Mouse (Mus musculus): ENCODE data around the gene Pold1.

Pold1 gene

DNA sequence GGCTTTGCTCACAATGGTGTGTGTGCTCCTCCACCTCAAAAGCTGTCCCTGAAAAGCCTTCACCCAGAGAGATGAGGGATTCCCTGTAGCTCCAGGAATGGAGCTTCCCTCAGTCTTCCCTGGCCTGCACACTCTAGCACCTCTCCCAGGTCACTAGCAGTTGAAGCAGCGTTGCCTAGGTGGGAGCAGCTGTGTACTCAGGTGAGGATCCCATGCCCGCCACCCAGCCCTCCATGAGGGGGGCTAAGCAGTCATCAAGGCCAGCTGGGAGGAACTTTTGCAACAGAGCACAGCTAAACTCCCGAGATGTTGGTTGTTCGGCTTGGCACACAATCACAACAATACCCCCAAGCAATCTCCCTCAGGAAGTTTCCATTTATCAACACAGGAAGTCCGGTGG, 34.1 kb upstream of the Pold1 start:
- in situ Hi-C loops (cut with MboI, MseI): no loop called here

GRCm38 (mm10) chr7:44581637-44582036, 33.0 kb upstream of the Pold1 start:
- in situ Hi-C loops (cut with MboI, MseI): no loop called here

DNA sequence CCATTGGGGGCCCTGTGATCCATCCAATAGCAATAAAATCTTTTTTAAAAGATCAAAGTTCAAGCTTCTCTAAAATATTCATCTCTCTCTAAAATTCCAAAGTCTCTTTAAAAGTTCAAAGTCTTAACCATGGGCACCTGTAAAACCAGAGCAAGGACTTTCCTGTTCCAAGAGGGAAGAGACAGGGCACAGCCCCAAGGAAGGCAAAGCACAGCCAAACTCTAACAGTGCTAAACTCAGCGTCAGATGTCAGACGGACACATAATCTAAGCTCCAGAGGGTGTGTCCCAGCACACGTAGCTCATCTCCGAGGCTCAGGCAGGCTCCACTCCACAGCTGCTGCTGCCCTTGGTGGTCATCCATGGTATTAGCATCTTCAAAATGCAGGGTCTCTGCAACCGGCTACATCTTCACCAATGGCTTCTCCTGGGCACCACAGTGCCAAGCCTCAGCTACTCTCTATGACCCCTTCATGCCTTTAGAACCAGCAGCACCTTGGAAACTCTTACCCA, 27.7 kb upstream of the Pold1 start:
- in situ Hi-C loops (cut with MboI, MseI): no loop called here

DNA sequence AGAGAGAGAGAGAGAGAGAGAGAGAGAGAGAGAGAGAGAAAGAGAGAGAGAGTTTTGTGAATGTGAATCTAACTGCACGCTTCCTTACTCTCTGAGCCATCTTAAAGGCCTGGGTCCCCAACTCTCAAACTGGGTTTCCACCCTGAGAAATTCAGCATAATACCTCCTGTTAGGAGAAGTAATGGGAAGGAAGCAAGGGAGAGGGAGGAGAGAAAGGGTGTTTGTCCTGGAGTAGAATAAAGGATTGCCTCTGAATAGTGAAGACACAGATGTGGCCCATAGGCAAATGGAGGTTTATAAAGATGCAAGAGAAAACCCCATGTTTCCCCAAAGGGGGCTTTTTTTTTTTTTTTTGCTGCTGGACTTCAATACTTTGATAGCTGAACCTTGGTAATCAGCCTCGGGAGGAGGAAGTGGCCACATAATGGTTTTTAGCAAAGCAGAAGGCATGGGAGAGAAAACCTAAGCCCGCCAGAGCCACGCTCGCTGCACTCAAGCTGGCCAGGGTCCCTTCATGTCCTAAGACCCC, 24.4 kb upstream of the Pold1 start:
- in situ Hi-C loops (cut with MboI, MseI): no loop called here

DNA sequence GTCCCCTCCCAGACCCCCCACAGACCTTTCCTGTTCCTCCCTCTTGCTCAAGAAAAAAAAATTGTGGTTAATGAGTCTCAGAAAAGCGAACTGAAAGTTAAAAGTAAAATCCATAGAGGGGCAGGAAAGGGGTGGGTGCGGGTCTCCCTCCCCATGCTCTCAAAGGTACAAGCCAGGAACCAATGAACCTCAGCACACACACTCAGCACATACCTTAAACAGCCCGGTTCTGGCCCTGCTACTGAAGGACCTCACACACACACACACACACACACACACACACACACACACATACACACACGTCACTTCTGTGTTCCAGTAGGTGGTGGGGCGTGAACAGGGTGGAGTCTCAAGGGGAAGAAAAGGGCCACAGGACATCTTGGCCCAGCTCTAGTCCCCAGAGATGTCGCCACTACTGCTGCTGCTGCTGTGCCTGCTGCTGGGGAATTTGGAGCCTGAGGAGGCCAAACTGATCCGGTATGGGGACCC, 23.6 kb upstream of the Pold1 start, which contains the start of gene Napsa:
Gene Napsa (plus strand): TSS at position 168 of the 489 bp plus-strand sequence.
- in situ Hi-C loops (cut with MboI, MseI): no loop called here

- in situ Hi-C loops (cut with MboI, MseI): no loop called here
These were observed 23.2 kb upstream of the Pold1 start for GRCm38 (mm10) chr7:44571811-44572210.

DNA sequence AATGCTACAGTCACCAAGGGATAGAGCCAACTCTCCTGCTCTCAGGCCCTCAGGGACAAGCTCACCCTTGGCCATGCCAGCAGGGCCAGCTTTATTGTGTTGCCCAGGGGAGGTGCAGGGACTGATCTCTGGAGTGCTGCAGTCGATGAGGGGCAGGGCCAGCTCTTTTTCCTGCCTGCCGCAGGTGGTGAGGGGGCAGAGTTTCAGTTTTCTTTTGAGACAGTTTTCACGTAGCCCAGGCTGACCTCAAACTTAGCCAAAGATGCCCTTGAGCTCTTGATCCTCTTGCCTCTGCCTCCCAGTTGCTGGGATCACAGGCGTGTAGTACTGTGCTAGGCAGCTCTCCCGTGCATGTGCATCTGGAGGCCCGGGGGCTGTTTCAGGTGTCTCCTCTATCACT, 22.3 kb upstream of the Pold1 start:
- in situ Hi-C loops (cut with MboI, MseI): no loop called here

DNA sequence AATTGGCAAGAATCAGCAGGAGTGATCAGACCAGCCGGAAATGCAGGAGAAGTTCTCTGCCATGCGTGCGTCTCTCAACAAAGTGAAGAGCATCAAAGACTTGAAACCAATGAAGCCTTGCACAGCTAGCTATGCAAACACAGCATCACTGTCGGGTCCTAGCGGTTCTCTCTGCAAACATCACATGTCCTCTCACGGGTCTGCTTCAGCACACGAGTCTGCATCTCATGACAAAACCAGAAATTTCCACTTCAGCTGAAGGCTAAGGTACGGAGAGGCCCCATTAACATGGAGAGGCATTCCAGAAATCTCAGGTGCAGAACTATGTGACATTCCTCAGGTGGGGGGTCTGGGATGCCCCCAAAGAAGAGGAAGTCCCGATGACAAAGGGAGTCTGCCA, 20.2 kb upstream of the Pold1 start:
- in situ Hi-C loops (cut with MboI, MseI): no loop called here

DNA sequence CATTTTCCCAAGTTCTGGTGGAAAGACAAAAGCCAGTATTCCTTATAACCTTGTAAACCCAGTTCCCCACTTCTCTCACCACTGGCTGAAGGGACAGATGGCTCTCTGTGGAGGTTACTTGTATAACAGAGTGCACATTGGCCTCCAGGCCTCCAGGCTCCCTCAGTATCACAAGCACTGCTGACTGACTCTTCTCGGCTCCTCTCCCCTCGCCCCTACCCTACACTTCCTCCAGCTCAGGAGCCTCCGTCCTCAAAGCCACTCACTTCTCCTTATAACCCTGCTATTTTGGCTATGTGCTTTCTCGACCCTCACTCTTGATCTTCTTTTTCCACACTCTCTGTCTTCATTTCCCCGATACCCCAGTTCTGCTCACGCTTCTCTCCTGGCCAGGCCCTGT, 16.8 kb upstream of the Pold1 start:
- in situ Hi-C loops (cut with MboI, MseI): no loop called here

DNA sequence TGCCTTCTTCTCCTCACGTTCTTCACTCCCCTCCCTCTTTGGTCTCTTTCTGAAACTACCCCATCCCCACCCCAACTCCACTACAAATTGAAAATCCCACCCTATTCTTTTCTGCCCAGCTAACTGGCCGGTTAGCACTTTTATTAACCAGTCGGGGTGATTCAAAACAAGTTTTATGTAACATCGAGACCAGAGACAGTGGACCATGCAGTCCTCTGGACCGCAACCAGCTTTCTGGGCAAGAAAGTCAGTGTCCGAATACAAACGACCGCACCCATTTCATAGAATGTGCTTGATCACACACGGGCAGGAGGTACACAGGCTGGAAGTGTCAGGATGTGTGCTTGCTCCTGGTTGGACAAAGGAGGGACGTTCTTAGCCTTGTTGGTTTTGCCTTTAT, 15.8 kb upstream of the Pold1 start:
- in situ Hi-C loops (cut with MboI, MseI): no loop called here

- in situ Hi-C loops (cut with MboI, MseI): no loop called here
These were observed 14.6 kb upstream of the Pold1 start for GRCm38 (mm10) chr7:44563284-44563683.

DNA sequence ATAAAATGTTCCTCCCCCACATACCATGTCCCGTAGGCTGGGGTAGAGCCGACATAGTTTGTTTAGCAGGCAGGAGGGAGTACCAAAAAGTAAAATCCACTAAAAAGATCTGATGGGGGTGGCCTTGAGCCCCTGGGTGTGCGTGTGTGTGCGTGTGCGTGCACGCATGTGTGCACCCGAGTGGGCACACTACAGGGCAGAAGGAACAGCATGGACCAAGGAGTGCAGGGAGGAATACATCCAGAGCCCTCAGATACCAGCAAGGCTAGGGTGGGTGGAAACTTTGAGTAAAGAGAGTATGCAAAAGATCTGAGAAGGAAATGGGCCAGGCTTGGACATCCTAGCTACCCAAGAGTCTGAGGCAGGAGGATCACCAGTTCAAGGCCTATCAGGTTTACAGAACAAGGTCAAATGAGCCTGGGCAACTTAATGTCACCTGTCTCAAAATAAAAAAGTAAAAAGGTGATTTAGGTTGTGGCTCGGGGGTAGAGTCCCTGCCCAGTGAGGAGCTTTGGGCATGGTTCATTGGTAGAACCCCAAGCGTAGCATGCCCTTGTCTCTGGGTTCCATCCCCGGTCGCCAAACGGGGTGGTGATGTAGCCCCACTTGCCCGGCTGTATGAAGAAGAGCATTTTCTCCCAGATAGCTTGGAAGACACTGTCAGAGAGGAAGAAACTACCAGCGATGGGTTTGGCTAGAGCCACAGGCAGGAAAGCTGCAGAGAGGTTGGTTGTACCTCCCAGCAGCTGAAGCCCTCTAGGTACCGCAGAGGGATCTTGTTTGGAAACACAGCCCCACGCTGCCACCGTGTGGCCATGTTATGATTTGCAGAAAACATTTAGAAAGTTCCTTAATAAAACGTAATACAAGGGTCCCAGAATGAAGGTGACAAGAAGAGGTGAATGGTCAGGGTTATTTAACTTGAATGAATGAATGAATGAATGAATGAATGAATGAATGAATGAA, 12.1 kb upstream of the Pold1 start:
- in situ Hi-C loops (cut with MboI, MseI): no loop called here

GRCm38 (mm10) chr7:44557629-44558028, 9.0 kb upstream of the Pold1 start:
- in situ Hi-C loops (cut with MboI, MseI): loop anchor here (10.0 kb wide), 1 partner anchor 1167 kb away; the partner anchor contains the start of genes Fam83e and Spaca4

DNA sequence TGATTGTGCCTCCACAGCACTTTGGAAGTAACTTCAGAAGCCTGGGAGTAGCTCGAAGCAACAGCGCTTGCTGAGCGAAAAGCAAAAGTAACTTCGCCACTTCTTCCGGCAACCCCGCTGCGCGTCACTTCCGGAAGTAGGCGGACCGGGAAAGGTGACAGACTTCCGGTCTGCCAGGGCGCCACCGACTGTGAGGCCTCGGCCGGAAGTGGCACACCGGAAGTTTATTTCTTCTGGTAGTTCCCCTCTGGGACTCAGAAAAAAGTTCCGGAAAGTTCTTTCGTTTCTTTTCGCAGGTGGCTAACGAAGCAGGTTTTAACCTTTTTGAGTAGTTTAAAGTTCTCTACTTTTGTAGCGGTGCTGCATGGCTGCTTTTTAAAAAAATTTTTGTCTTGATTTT, 5.2 kb upstream of the Pold1 start, which contains the start of gene Nr1h2:
Gene Nr1h2 (minus strand): TSS at position 126 of the 400 bp plus-strand sequence.
- in situ Hi-C loops (cut with MboI, MseI): loop anchor here (10.0 kb wide), 1 partner anchor 1171 kb away; the partner anchor contains the start of genes Fam83e and Spaca4

- in situ Hi-C loops (cut with MboI, MseI): loop anchor here (10.0 kb wide), 1 partner anchor 1172 kb away; the partner anchor contains the start of genes Fam83e and Spaca4
These were observed 4.6 kb upstream of the Pold1 start for GRCm38 (mm10) chr7:44553196-44553764.

- in situ Hi-C loops (cut with MboI, MseI): loop anchor here (10.0 kb wide), 1 partner anchor 1172 kb away; the partner anchor contains the start of genes Fam83e and Spaca4
These were observed 3.7 kb upstream of the Pold1 start for GRCm38 (mm10) chr7:44552141-44552908.

GRCm38 (mm10) chr7:44551731-44552130, 3.1 kb upstream of the Pold1 start:
- in situ Hi-C loops (cut with MboI, MseI): loop anchor here (10.0 kb wide), 1 partner anchor 1173 kb away; the partner anchor contains the start of genes Fam83e and Spaca4

DNA sequence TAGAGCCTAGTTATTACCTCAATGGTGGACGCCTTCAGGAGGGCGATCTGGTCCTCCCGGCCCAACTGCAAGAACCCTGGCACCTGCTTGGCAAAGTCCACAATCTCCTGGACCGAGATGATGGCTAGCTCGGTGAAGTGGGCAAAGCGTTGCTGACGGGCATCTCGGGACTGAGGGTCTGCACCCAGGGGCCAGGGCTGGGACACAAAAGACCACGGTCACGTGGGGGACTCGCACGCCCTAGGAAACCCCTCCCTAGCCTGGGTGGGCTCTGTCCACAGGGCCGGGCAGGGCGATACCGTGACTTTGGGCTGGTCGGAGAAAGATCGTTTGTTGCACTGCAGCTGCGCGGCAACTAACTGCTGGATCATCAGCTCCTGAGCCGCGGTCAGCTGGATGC, 2.7 kb upstream of the Pold1 start:
- in situ Hi-C loops (cut with MboI, MseI): loop anchor here (10.0 kb wide), 1 partner anchor 1174 kb away; the partner anchor contains the start of genes Fam83e and Spaca4

DNA sequence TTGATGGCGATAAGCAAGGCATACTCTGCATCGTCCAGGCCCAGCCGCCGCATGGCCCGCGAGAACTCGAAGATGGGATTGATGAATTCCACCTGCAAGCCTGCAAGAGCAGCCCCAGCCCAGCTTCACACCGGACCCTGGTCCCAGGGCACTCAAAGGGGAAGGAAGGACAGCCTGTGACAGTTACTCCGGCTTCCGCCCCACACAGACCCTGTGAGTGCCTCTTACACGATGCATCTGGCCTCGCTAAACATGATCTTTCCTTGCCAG, 1.7 kb upstream of the Pold1 start:
- in situ Hi-C loops (cut with MboI, MseI): loop anchor here (10.0 kb wide), 1 partner anchor 1174 kb away; the partner anchor contains the start of genes Fam83e and Spaca4

DNA sequence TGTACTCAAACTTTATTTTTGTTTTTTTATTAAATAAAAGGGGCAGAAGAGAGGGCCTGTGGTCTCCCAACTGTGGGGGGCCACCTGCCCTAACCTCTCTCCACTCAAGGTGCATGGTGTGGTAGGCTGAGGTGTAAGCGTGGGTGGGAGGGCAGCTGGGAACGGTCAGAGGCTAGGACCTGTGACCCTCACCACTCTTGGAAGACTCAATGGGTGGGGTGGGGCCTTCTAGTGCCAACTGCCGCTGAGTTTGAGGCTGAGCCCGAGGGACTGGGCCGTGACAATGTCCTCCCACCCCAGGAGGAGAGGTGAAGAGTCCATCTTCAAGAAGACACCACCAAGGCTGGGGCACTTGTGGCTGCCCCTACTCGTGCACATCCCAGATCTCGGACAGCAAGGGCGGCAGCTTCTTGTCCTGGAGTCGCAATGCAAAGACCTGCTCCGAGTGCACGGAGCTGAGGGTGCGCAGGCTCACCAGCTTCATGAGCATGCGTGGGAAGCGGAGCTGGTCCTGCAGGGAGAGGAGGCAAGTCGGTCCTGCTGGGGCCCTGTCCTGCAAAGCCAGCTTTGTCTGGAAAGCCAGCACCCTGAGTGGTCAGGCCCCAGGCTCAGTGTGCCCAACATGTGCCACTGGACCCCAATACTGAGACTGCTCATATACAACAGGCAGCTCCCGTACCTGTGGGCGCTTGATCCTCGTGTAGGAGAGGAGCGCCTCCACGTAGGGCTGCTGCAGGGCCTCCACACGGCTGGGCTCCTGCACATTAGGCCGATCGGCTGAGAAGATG, 1.2 kb upstream of the Pold1 start:
- in situ Hi-C loops (cut with MboI, MseI): loop anchor here (10.0 kb wide), 1 partner anchor 1175 kb away; the partner anchor contains the start of genes Fam83e and Spaca4
